Mouse (Mus musculus) heart, postnatal 25 days (tissue): Measurements from ENCODE around the gene Zfp984. TPM values are rescaled to one million over a fixed set of nuclear protein-coding genes. Genes with fewer than 3 reads are reported as not detected.
"Not testable (repeated sequence)": the region's sequence is repeated elsewhere in the genome, so short reads cannot be mapped to it uniquely, and the experiment has no call there.

Source experiments
- DNase-seq: peaks from one replicate; pipeline ENCODE4 v3.0.0; 2022; ENCODE audit warnings: low spot score
- intact Hi-C: fragments of 180-260 bp; cut with DNase I; formaldehyde crosslinking; loops from one replicate; pipeline ENCODE4 v1.15.1; 2025
- total RNA-seq, 2 experiments: library from RNA; stranded (reverse); gene quantifications; 2 replicates each; pipeline ENCODE4 v1.2.3; 2021

Zfp984 gene
- total RNA-seq: 1 to 10 TPM; 1.9 to 2.7 TPM

DNA sequence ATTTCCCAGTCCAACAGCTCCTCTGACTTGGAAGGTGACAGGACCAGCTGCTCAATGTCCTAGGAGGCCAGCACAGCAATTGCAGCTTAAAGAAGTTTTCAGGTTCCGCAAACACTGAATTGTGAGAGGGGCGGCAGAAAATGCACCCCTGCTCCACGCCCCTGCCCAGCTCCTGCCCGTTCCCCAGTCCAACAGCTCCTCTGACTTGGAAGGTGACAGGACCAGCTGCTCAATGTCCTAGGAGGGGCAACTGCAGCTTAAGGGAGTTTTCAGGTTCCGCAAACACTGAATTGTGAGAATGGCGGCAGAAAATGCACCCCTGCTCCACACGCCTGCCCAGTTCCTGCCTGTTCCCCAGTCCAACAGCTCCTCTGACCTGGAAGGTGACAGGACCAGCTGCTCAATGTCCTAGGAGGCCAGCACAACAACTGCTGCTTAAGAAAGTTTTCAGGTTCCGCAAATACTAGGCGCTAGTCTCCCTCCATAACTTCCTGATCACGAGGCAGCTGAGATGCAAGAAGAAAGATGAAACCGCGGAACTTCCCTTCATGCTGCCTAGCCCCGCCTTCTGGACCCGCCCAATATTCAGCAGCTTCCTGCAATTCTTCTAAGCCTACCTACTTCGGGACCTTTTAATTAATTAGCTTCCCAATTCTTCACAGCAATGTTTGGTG, at the start of gene Zfp984:
Zfp984 (minus strand) TSS at position 497 of the 674 bp plus-strand sequence.
- intact Hi-C loops, DNase-seq: not testable (repeated sequence)

DNA sequence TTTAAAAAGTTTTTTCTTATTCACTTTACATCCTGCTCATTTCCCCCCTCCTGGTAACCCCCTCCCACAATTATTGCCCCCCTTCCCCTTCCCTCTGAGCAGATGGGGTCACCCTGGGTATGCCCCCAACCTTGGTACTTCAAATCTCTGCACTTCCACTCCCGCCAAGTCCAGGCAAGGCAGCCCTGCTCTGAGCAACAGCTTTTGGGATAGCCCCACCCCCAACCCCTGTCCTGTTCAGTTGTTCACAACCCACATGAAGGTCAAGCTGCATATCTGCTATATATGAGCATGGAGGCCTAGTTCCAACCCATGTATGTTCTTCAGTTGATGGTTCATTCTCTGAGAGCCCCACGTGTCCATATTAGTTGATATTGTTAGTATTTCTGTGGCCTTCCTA, 41.2 kb upstream of the Zfp984 start:
- no peak for DNase-seq
- intact Hi-C loops: no loop called here

DNA sequence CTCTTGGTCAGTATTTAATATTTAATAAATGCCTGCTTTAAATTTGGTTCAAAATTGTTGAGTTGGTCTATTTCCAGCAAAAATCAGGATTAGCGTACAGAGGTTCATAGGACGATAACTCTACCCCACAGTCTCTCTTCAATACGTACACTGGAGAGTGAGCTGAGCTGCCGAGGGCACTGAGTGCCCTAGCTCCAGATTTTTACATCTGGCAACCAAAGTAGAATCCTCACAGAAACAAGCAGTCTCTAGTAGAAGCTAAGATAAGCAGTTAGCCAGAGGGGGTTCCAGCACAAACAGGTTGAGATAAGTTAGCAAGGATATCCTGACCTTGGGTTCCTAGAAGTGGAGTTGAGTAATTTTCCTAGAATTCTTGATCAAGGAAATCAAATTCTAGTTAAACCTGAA, 39.0 kb upstream of the Zfp984 start:
- intact Hi-C loops: loop anchor here (2.0 kb wide), 2 partner anchors 18 to 56 kb away; partner anchors contain the start of gene Mfn2
- DNase-seq: no peak

DNA sequence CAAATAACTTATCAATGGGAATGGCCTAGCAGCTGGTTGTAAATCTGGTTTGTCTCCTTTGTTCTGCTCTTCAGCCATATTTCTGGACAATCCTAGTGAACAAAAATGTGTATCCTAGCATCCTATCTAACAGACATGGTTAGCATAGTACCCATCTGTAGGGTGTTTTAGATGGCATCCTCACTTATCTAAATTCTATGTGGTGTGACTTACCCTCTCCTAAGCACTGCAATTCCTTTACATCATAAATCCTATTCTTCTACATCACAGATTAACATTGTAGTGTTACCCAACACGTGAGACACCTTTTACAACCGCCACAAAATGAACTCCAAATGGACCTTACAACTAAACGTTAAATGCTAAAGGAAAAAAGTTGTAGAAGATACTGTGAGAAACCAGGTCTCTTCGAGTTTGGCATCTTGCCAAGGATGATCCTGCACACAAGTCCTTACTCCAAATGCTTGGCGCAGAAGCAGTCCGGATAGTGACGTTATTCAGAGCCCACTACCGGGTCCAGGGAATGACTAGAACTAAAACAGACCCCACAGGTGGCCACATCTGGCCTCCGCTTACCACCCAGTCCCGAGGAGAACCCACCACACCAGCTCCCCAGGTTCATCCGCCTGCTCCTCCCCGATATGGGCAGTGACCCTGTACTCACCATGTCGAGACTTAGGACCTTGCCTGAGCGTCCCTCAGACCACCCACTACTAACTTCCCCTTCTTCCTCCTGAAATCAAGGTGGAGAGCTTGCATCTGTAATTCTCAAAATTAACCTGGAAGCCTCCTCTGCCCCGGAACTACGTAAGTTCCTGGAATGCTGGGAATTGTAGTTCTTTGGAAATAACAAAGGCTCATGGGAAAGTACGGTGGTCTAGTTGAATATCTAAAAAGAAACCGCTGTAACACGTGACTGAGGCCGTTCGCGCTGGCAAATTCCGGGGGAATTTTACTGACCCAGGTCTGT, 38.3 kb upstream of the Zfp984 start, which contains the start of gene Zfp933:
Zfp933 (minus strand) TSS at position 753 of the 970 bp plus-strand sequence.
- DNase-seq: peak; percentile 42
- intact Hi-C loops: loop anchor here (2.0 kb wide), 2 partner anchors 19 to 57 kb away; partner anchors contain the start of gene Mfn2

DNA sequence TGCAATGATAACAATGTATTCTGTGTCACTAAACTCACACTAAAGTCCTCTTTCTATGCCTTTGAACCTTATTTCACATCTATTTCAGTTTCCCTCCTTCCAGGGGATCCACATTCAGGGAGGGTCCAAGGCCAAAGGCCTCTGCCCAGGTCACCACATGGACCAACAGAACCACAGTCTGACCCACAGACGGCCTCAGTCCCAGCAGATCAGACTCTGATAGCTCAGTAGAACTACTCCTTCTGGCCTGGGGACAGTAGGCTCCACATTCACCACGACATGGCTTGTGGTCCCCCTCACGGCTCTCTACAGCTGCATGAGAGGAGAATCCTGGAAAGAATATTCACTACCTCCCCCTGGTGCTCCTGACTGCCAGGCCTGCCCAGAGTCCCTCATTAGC, 33.3 kb upstream of the Zfp984 start:
- DNase-seq: no peak
- intact Hi-C loops: no loop called here

DNA sequence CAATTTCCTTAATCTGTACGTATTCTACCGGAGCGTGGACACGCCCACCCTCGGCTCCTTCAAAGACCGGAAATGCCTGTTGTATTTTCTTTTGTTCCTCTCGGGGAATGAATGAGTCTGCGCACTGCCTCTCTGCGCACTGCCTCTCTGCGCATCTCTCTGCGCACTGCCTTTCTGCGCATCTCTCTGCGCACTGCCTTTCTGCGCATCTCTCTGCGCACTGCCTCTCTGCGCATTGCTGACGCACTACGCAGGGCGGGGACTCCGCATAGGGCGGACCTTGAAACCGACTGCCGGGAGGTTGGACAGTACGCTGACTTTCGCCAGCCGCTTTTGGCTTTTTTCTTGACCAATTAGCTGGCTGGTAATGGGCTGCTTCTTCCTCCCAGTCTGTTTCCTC, 29.7 kb upstream of the Zfp984 start:
- intact Hi-C loops: not testable (repeated sequence)
- peak; percentile 50 for DNase-seq

DNA sequence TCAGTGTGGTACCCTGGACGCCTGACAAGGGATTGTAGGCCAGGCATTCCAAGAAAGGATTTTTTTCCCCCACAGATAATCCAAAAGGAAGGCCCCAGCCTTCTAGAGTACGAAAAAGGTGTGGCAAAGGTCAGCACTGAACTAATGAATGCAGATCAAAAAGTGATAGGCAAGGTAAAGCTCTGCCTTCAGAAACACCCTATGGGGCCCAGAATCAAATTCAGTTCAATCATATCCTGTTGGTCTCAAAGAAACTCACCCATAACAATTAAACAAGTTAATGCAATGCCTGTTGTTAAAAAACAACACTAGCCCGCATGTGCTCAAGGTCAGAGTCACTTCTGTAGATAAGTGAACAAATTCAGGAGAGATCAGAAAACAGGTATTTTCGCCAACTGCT, 14.8 kb upstream of the Zfp984 start:
- DNase-seq: no peak
- intact Hi-C loops: no loop called here

DNA sequence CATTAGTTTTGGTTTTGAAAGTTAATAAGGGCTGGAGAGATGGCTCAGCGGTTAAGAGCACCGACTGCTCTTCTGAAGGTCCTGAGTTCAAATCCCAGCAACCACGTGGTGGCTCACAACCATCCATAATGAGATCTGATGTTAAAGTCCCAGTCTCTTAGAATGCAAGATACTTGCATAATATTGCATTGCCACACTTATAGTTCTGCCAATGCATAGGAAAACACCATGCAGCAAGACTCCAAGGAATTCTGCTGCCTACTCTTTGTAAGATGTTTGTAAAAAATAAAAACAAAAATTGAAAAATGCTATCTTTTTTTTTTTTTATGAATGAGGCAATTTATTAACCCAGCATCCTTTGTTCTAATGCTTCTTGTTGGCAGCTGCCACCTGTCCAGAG, 11.8 kb upstream of the Zfp984 start:
- DNase-seq, intact Hi-C loops: not testable (repeated sequence)

DNA sequence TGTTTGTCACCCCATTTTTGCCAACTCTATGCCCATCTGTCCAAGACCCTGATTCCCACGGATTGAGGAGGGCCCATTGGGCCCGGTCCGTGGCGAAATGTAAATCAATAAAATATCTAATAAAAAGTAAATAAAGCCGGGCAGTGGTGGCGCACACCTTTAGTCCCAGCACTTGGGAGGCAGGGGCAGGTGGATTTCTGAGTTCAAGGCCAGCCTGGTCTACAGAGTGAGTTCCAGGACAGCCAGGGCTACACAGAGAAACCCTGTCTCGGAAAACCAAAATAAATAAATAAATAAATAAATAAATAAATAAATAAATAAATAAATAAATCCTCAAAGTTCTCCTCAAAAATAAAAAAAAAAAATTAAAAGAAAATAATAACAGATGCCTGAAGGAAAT, 10.1 kb upstream of the Zfp984 start:
- intact Hi-C loops: not testable (repeated sequence)

DNA sequence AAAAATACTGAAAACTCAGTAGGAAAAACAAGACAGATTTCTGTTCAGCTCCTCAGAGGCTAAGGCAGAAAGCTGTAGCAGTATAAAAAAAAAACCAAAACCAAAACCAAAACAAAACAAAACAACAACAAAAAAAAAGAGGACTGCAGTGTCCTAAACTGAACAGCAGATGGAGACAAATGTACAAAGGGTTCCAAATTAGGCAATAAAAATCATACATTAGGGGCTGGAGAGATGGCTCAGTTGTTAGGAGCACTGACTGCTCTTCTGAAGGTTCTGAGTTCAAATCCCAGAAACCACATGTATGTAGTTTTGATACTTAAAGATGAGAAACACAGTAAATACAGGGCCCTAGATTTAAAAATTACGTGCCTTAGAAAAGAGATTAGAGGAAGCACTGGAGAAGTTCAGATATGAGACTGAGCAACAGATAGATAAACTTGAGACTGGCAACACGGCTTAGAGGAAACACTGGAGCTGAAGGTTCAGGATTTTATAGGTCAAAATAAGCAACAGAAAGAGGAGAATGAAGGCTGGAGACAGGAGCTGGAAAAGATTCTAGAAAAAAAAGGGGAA, 5.1 kb upstream of the Zfp984 start:
- intact Hi-C loops: no loop called here
- no peak for DNase-seq

More for the DNA sequence above, 10.1 kb upstream of the Zfp984 start:
- DNase-seq: not testable (repeated sequence)

DNA sequence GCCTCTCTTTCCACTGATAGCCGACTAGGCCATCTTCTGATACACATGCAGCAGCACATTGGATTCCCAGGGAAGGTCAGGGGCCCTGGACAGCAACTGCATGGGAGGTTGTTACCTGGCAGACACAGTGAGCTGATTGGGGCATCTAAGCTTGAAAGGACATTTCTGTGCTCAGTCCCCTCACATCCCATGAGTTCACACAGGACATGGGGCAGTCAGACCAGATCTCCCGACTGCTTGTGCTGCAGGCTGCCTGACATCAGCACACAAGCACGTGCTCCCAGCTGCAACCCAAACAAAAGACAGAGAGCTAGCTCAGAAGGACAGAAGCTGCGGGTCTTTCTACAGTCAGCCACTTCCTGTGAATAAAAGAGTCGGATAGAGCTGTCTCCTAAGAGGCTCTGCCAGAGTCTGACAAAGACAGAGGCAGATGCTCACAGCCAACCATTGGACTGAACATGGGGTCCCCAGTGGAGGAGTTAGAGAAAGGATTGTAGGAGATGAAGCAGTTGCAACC, 3.7 kb upstream of the Zfp984 start:
- DNase-seq: no peak
- intact Hi-C loops: no loop called here

DNA sequence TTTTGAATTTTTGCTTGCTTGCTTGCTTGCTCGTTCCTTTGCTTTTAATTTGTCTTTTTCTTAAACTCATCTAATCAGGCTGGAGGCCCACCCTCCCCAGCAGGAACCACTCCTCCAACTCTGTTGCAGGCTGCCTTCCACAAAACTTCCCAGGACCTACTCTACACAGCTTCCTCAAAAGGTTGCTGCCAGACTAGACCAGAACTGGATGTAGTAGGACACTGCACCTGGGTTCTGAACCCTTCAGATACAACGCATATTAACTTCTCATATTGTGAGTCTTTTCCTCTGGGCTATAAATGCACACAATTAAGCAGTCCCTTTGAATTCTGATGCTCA, 347 bp upstream of the Zfp984 start:
- intact Hi-C loops, DNase-seq: not testable (repeated sequence)

DNA sequence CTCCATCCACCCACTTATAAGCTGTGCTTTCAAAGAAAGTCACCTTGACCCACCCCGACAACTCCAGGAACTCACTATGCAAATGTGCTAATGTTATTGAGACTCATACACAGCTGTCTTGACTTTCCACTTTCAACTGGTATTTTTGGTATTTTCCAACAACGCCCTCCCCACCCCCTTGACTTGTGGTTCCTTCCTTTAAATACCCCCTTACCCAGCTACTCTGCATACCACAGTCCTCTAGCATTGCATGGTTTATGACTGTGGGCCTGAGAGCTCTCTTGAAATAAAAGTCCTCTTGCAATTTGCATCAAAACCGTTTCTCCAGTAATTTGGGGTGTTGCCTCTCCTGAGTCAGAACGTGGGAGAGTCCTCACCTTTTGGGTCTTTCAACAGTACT, 1.1 kb downstream of the Zfp984 start:
- DNase-seq, intact Hi-C loops: not testable (repeated sequence)

DNA sequence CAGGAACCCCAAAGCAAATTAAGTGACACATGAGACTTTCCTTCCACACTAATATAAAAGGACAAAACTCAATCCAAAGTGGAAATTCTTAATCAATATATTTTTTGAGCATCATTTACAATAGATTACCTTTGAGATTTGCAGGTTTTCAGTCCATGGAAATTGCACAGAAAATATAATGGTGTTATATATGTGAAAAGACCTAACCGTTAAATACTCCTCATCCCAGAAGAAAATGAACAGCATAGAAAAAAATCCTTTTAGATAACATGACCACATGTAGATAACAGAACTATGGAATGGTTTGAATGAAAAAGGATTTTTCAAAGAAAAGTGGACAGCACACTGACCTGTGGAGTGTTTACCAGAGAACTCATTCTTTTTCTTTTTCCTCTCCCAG, 14.3 kb downstream of the Zfp984 start:
- intact Hi-C loops: not testable (repeated sequence)

DNA sequence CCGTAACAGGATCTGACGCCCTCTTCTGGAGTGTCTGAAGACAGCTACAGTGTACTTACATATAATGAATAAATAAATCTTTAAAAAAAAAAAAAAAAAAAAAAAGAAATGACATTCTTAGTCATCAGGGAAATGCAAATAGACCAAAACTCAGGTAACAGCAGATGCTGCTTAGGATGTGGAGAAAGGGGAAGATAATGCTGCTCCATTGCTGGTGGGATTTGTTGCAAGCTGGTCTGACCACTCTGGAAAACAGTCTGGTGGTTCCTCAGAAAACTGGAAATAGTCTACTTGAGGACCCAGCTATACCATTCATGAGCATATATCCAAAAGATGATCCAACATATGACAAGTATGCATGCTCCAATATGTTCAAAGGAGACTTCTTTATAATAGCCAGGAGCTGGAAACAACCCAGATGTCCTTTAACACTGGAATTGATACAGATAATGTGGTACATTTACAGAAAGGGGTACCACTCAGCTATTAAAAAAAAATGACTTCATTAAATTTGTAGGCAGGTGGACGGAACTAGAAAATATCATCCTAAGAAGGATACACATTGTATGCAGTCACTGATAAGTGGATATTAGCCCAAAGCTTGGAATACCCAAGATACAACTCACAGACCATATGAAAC, 15.4 kb downstream of the Zfp984 start:
- DNase-seq, intact Hi-C loops: not testable (repeated sequence)

More for the DNA sequence above, 14.3 kb downstream of the Zfp984 start:
- not testable (repeated sequence) for DNase-seq

DNA sequence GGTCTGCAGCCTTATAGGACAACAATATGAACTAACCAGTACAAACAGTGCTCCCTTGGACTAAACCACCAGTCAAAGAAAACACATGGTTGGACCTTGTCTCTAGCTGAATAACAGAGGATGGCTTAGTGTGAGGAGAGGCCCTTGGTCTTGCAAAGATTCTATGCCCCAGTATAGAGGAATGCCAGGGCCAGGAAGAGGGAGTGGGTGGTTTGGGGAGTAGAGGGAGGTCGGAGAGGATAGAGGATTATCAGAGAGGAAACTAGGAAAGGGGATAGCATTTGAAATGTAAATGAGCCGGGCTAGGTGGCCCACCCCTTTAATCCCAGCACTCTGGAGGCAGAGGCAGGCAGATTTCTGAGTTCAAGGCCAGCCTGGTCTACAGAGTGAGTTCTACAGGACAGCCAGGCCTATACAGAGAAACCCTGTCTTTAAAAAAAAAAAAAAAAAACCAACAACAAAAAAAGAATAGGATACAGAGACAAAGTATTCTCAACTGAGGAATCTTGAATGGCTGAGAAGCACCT, 16.1 kb downstream of the Zfp984 start:
- intact Hi-C loops, DNase-seq: not testable (repeated sequence)

DNA sequence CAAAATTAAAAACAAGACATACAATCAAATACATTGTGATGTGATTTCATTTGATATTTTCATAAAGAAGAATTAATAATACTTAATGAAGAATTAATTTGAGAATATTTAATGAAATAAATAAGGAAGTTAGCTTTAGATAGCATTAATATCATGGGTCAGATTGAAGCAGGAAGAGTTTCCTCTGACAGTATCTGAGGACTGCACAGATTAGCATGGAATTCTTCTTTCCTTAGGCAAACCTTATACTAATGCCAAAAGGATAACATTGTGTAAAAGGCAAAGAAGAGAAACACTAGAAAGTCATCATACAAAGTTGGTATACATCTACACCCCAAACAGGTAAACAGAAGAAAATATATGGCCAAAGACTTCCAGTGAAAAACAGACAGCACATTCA, 17.9 kb downstream of the Zfp984 start:
- DNase-seq, intact Hi-C loops: not testable (repeated sequence)

DNA sequence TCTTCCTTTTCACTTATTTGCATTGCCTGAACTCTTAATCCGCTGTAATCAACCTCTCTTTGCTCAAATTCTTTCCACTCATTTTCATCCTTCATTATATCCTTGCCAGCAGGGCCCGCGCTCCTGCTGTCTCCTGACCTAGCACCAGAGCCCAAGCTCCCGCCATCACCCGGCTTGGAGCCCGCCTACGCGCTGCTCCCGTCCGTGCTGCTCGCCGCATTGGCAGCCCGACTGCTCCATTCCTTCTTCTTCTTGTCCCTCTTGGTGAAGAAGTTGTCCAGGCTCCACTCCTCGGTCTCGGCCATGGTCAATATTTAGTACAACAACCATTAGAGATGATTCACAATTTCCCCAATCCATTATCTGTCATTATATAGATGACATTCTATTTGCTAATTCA, 63.3 kb downstream of the Zfp984 start:
- DNase-seq, intact Hi-C loops: not testable (repeated sequence)

DNA sequence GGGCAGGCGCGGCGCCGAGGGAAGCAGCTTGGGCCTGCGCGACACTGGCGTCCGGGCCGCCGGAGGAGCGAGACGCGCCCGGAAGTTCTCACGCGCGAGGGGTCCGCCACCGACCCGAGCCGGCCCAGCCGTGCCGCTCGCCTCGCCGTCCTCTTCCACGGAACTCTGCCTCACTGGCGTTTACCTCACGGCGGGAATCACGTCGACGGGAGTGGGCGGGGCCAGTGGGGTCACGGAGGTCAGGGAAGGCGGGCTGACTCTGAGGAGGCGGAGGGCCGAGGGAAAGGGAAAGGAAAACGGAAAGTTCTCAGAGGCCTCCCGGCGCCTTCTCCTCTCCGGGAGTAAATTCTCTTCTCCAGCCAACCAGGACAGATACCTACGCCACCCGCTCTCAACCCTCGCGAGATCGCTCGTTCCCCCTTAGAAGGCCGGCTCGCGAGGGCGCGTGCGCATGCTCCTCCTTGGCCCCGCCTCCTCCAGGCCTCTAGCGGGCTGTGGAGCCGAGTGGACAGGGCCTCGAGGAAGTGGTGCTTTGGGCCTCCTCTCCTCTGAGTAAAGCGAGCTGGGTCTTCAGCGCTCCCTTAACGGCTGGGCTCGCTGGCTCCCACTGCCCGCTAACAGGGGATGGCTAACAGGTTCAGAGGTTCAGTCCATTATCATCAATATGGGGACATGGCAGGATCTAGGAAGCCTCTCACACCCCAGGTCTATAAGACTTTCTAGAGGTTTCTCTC, 70.8 kb downstream of the Zfp984 start:
- intact Hi-C loops, DNase-seq: not testable (repeated sequence)
